Mouse (Mus musculus) heart, postnatal 10 days (tissue): ENCODE measurements at regions not wholly inside any gene's neighbourhood (a gene's known extent, or its start where the extent isn't known, plus 50 kb on each side); places are given as distances from the start of the nearest gene placed in this dataset.

ENCODE experiments used
- DNase-seq, 2 experiments: peaks; one replicate each; pipeline ENCODE4 v3.0.0; 2021
- intact Hi-C: fragments of 180-260 bp; cut with DNase I; formaldehyde crosslinking; loops from one replicate; pipeline ENCODE4 v1.15.1; 2025

DNA sequence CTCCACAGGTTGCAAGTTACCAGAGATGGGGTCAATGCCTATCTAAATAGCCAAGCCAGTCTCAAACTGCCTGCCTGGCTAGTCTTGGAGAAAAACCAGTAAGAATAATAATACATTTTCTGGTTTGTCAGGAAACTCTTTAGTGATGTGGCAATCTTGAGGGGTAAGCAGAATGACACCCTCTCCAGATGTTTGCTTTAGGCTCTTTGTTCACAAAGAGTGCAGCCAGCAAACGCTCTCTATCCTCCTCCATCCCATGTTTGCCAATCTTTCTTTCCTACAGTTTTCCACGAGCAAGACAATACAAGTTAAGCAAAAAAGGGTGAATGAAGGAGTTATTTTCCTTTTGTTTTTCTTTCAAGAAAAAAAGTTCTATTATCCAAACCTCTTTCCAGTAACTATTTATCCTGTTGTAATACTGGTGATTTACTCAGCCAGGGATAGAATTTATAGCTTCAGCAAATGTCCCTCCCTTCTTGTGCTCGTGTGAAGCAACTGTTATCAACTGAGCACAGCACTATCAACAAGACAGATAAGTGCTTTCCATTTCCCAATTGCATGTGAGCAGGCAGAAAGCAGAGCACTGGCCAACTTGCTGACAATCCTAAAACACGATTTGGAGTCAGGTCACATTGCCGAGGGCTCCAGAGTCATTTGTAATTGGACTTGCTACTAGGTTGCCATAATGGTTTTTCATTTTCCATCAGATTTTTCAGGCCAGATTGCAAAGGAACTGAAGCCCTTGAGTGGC lies 873.5 kb downstream of the Rapgef2 start:
- DNase-seq, result peak in 1 of 2 experiments; percentile 5
- intact Hi-C loops, result no loop called here

DNA sequence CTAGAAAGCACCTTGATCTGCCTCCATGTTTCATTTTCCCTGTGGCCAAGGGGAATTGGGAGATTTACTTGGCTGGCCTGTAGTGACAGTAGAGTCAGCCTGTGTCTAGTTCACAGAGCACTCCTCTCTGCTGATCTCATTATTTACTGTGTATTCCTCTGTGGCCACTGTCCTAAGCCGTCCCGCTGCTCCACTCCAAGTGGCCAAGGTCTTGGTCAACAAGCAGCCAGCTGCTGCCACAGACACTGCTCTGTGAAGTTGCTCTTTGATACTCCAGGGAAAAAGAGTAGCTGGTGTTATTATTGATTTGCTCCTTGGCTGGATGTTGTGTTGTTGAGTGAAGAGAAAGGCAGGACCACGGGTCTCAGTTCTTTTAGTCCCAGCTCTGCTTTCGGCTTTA lies 874.9 kb downstream of the Rapgef2 start:
- DNase-seq, result no peak
- intact Hi-C loops, result no loop called here

DNA sequence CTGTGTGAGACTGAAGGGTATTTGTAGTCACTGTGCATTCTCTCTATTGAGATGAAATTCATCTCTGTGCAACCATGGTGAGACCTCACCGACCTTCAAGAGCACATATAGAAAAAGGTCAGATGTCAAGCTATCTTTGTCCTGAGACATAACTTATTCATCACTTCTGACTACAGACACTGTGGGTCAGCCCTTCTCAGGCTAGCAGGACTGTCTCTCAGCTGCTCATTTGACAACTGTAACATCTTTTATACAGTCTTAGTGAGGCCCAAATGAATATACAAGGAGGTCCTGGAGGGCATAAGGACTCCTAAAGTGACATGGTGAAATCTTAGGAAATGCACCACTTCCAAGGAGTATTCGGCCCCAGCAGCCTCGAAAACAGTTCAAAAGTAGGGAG lies 877.1 kb downstream of the Rapgef2 start:
- DNase-seq, result no peak
- intact Hi-C loops, result no loop called here

DNA sequence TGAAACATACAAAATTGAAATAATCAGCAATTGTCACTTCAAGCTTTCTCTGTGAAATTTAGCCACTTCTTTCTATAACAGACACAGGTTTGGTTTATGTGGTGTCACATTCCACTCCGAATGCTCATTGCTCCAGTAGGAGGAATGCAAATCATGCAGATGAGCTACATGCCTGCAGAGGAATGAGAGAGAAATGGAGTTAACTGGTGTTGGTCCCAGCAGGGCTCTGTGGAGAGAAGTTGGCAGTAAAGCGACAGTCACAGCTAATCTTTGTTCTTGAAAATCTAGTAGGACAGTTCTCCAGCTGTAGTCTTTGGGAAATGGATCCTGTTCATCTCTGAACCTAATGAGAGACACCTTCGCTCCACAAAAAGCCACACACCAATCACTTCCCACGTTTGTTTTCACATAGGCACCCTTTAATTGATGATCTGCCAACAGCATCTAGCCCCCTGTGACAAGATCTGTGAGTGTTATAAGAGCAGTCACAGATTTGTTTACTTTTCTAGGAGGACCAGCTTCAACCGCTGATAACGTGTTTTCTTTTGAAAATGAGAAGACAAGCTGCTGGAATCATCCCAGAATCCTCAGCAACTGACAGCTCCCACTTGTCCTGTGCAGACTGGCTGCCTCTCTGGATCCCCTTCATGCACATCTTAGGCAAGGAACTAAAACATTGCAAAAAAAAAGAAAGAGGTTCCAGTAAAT lies 880.4 kb downstream of the Rapgef2 start:
- no peak for DNase-seq
- intact Hi-C loops, result no loop called here

DNA sequence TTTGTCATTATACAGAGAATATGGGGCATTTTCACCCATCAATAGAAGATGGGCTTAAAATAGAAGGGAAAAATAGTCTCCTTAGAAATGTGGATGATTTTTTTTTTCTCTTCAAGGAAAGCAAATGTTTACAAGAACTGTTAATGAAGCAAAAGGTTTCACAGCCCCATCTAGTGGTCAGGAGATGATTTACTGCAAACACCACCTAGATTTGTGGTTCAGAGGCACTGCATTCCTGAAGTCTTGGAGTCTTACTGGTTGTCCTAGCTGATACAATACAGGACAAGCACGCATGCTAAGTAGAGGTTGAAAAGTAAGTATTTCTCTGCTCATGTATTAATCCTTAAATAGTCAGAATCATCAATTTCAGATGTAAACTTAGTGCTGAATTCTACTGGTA lies 927.9 kb downstream of the Rapgef2 start:
- intact Hi-C loops, result no loop called here
- peak; percentile 27 to 61 for DNase-seq

DNA sequence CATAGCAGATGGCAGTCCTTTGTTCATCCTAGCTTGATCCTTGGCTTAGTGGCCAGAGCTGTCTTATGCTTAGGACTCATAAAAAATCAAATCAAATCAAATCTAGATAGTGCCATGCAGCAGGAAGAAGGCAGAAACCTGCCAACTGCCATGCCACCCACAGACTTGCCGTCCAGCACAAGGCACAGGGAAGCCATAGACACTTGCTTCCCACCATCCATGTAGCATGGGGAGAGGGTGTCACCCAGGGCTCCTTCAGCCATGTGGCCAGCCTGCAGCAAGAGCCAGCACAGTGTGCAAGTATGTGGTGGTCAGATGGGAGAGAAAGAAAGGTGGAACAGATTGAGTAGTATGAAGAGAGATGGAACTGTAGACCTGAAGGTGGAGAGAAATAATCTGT lies 946.4 kb downstream of the Rapgef2 start:
- no peak for DNase-seq
- intact Hi-C loops, result no loop called here

DNA sequence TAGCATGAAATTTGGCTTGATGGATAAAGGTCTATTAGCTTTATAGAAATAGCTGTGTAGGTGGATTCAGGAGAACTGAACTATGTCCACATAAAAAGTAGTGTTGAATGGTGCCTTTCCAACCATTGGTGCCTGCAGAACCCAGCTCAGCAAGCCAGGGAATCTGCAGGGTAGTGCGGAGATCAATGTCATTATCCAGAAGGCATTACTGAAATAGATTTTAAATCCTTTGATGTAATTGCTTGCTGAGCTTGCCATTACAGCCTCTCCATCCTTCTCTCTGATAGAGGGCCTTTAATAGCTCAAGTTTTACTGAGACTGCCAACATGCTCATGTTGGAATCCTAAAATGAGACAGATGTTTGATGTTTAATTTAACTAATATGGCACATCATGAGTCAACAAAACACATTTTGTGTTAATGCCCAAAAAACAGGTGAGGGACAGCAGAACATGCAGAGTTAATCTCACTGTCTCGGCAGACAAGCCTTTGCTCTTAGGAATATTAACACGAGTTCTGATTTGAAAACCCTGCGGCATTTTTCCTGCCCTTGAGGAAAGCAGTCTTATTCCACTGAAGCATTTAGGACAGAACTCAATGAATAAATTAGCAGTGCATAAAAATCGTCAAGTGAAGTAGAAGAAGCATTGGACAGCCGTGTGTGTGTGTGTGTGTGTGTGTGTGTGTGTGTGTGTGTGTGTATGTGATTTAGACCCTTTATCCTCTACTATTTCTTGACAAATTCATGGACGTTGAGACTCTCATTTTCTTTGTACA lies 974.5 kb downstream of the Rapgef2 start:
- no peak for DNase-seq
- intact Hi-C loops, result no loop called here

DNA sequence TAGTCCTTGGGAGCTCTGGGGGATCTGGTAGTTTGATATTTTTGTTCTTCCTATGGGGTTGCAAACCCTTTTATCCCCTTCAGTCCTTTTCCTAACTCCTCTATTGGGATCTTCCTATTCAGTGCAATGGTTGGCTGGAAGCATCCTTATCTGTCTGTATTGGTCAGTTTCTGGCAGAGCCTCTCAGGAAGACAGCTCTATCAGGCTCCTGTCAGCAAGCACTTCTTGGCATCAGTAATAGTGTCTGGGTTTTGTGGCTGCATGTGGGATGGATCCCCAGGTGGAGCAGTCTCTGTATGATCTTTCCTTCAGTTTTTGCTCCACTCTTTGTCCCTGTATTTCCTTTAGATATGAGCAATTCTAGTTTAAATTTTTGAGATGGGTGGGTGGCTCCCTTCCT lies 985.8 kb downstream of the Rapgef2 start:
- no peak for DNase-seq
- intact Hi-C loops, result no loop called here

DNA sequence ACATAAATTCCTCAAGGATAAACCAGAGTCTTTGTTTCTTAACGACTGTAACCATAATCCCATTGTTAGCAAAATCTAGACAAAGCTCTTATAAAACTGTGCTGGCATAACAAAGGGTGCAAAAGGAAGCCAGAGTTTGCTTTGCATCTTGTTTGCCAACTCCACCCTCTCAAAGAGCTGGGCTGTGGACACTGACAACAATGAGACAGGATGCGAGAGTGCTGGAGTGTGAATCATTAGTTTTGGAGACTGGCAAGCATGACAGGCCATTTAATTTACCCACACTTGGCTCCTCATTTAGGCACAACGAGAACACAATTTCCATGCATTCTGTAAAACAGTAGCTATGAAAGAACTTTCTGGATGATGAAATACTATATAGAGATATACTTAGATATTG lies 994.4 kb downstream of the Rapgef2 start:
- intact Hi-C loops, result no loop called here
- no peak for DNase-seq

DNA sequence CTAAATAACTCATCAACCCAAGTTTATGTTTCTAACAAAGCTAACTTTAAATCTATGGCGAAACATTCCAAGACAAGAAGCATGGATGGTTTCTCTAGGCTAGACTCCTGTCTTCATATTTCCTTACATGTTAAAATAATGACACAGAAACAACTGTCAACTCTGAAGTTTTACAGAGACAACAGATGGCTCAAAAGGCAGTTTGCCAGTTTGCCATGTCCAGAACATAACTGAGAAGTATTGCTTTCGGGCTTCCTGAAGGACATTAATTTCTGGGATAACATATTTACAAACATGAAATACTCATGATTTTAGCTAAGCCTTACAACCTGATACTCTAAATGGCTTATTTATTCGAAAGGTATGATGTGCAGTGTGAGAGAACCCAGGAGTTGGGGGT lies 1002.2 kb downstream of the Rapgef2 start:
- DNase-seq, result no peak
- intact Hi-C loops, result no loop called here

DNA sequence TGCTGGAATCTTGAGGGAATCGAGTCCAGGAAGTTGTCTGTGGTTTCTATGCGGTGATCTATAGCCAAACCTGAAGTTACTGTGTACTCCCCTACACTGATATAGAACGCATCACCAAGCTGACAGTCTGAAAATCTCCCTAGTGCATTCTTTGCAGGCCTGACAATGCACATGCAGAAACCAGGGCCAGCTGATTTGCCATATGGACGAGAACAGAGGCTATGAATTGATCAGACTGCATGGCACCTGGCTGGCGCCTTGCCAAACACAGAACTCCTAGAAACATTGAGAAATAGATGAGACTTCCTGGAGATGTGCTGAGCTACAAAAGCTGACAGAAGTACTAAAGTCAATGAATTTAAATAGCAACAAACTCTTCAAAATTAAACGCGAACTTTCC lies 1049.4 kb downstream of the Rapgef2 start:
- intact Hi-C loops, result no loop called here
- DNase-seq, result no peak

DNA sequence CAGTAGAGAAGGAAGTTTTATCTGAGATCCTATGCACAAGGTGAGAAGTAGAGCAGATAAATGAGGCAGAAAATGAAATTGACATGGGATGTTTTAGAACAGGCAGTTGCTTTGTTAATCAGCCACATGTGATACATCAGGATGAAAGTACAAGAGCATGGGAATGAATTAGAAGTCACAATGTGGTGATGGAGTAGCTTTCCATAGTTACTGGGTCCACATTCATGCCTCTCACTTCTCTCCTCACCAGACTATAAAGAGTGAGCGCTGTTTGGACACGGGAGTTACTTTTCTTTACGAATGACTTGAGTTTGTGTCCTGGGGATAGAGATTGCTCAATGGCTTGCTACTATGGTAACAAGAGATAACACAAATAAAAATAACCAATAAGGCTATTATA lies 1076.6 kb downstream of the Rapgef2 start:
- intact Hi-C loops, result no loop called here
- DNase-seq, result no peak

DNA sequence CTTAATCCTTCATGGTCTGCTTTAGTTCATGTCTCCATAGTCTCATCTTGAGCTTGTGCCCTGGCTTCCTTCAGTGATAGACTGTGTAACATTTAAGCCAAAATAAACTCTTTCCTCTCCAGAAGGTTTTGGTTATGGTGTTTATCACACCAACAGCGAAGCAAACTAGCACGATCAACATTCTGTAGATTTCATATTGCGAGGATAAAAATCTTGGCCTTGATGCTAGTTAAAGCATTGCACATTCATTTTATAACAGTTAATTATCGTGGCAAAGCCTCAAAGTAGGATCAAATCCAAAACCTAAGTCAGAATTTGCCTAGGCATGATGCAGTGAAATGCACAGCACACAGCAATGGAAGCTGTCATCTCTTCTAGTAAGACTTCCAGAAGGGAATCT lies 1123.7 kb downstream of the Rapgef2 start:
- intact Hi-C loops, result no loop called here
- DNase-seq, result no peak

DNA sequence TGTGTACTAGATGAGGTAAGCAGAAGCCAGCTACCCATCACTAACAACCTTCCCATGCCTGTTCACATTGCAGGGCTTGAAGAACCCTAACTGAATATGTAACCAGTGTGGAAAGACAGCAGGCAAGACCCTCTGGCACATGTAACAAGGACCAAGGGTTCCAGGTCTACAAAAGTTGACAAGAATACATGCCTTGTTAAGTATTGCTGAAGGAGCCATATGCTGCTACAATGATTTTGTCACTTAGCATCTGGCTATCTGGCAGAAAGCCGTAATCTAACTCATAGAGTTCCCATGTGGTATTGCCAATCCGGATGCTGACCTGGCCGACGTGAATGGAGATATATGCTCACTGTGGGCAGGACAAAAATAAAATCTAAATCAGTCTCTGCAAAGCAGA lies 1127.9 kb downstream of the Rapgef2 start:
- no peak for DNase-seq
- intact Hi-C loops, result no loop called here
